8 mouse cellular contexts compared by ENCODE assay signal in the genomic region with DNA sequence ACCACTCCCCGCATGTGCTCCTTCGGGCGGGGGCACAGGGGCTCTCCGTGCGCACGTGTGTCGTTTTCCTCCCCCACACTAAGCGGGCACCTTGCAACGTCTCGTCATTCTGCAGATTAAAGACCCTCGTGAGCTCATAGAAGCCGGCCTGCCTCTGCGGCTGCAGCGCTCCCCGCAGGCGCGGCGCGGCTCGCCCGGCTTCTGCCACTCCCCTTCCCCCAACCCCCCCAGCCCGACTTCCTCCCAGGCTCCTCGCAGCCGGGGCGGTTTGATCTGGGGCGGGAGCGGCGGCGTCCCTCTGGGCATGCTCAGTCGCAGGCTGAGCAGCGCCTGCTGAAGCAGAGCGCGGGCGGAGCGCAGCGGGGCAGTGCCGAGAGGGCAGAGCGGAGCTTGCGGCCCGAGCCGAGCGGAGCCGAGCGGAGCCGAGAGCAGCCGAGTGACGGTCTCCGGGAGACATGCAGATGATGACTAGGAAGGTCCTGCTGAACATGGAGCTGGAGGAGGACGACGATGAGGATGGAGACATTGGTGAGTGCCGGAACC. TPM values are rescaled to one million over a fixed set of nuclear protein-coding genes. Genes with fewer than 3 reads are reported as not detected.
DNase-seq lines count a peak whose midpoint lies in the region; ATAC-seq and TF ChIP-seq lines count a peak whose summit lies in the region.

A gene (plus strand): TSS at position 315 of the 543 bp plus-strand sequence.

- peaks cover 46% of the 10 kb centered on the region for H3K79me3 ChIP-seq in C2C12 (ENCODE audit: low read depth)

- no peak for TF ChIP-seq CTCF in C2C12 (IDR thresholded peaks at IDR 0.05; ENCODE audit: control insufficient read depth, insufficient read depth, insufficient read length)
- TF ChIP-seq CTCF in kidney, postnatal 0 days (IDR thresholded peaks at IDR 0.05; ENCODE audit: low read depth), result peak; percentile 12; the same call in 1 of the 2 replicates

- H3K27me3 ChIP-seq in C2C12 (ENCODE audit: control insufficient read depth, insufficient read depth, insufficient read length), result no peaks in the 10 kb centered on the region
- H3K27me3 ChIP-seq in heart, embryonic 12.5 days (replicated peaks), result no peaks in the 10 kb centered on the region
- no peaks in the 10 kb centered on the region for H3K27me3 ChIP-seq in kidney, postnatal 0 days (ENCODE audit: insufficient read depth, low read length)
- no peaks in the 10 kb centered on the region for H3K27me3 ChIP-seq in liver, embryonic 11.5 days (replicated peaks; ENCODE audit: control insufficient read depth, insufficient read depth, low read length)
- no peaks in the 10 kb centered on the region for H3K27me3 ChIP-seq in stomach, embryonic 14.5 days (ENCODE audit: control insufficient read depth, insufficient read depth, low read length)

- peaks cover 22% of the 10 kb centered on the region for H3K36me3 ChIP-seq in C2C12 (ENCODE audit: control insufficient read depth, insufficient read depth)
- 0 out of 2 replicates have a peak, but pooled peaks cover 2% of the 10 kb centered on the region for H3K36me3 ChIP-seq in heart, embryonic 12.5 days
- H3K36me3 ChIP-seq in kidney, postnatal 0 days (ENCODE audit: insufficient read depth, low read length), result no peaks in the 10 kb centered on the region
- no peaks in the 10 kb centered on the region for H3K36me3 ChIP-seq in liver, embryonic 11.5 days (ENCODE audit: control insufficient read depth, insufficient read depth, low read length)
- H3K36me3 ChIP-seq in stomach, embryonic 14.5 days (ENCODE audit: control insufficient read depth, insufficient read depth, low read length), result no peaks in the 10 kb centered on the region

- 1% methylated on average over 51 of the region's 51 CpGs for WGBS in heart, embryonic 12.5 days
- WGBS in kidney, postnatal 0 days, result under 1% methylated on average over 51 of the region's 51 CpGs
- under 1% methylated on average over 51 of the region's 51 CpGs for WGBS in liver, embryonic 11.5 days
- under 1% methylated on average over 51 of the region's 51 CpGs for WGBS in stomach, embryonic 14.5 days

- no peaks in the 10 kb centered on the region for H3K9me3 ChIP-seq in heart, embryonic 12.5 days (replicated peaks)
- H3K9me3 ChIP-seq in kidney, postnatal 0 days (replicated peaks; ENCODE audit: low read length), result 0 out of 2 replicates have a peak, but pooled peaks cover 3% of the 10 kb centered on the region
- H3K9me3 ChIP-seq in liver, embryonic 11.5 days (ENCODE audit: control insufficient read depth, low read length), result no peaks in the 10 kb centered on the region
- no peaks in the 10 kb centered on the region for H3K9me3 ChIP-seq in stomach, embryonic 14.5 days (ENCODE audit: control insufficient read depth, low read depth, low read length)

- peak within 1 kb of the TSS; percentile 72 for H3K4me2 ChIP-seq in heart, embryonic 12.5 days
- peak within 1 kb of the TSS; percentile 91 for H3K4me2 ChIP-seq in kidney, postnatal 0 days (ENCODE audit: low read length)
- peak within 1 kb of the TSS; percentile 89 for H3K4me2 ChIP-seq in liver, embryonic 11.5 days
- peak within 1 kb of the TSS; percentile 52 for H3K4me2 ChIP-seq in stomach, embryonic 14.5 days (replicated peaks; ENCODE audit: low read depth, low read length)

- peak within 1 kb of the TSS; percentile 99 for H3K4me3 ChIP-seq in C2C12 (ENCODE audit: insufficient read depth, poor library complexity, severe bottlenecking)
- H3K4me3 ChIP-seq in heart, embryonic 12.5 days, result peak within 1 kb of the TSS; percentile 71
- peak within 1 kb of the TSS; percentile 89 for H3K4me3 ChIP-seq in kidney, postnatal 0 days (replicated peaks; ENCODE audit: low read depth, low read length)
- H3K4me3 ChIP-seq in liver, embryonic 11.5 days (ENCODE audit: low read depth, low read length), result peak within 1 kb of the TSS; percentile 78
- H3K4me3 ChIP-seq in stomach, embryonic 14.5 days (ENCODE audit: low read depth, low read length), result peak within 1 kb of the TSS; percentile 61

- peak within 1 kb of the TSS; percentile 82 for H3ac ChIP-seq in C2C12 (ENCODE audit: control insufficient read depth, insufficient read length, low read depth)

- DNase-seq in brain, embryonic 18.5 days (ENCODE audit: low read depth, low spot score), result peak; percentile 90
- DNase-seq in kidney, postnatal 0 days (ENCODE audit: low spot score), result peak; percentile 96
- peak; percentile 94 for DNase-seq in liver, embryonic 11.5 days (ENCODE audit: low spot score)
- DNase-seq in naive thymus-derived CD4-positive, alpha-beta T cell, adult 2 months (ENCODE audit: low read depth), result peak; percentile 96

- peak within 1 kb of the TSS; percentile 72 for H3K27ac ChIP-seq in heart, embryonic 12.5 days (ENCODE audit: poor library complexity, severe bottlenecking)
- peak within 1 kb of the TSS; percentile 84 for H3K27ac ChIP-seq in kidney, postnatal 0 days
- peak within 1 kb of the TSS; percentile 69 for H3K27ac ChIP-seq in liver, embryonic 11.5 days (ENCODE audit: low read depth, low read length)
- H3K27ac ChIP-seq in stomach, embryonic 14.5 days (ENCODE audit: low read length), result peak within 1 kb of the TSS; percentile 71; the same call in 1 of the 2 replicates

- peak; percentile 95 for ATAC-seq in erythroid progenitor cell, adult 5-6 weeks (replicated peaks; ENCODE audit: low FRiP score, poor library complexity, severe bottlenecking)
- ATAC-seq in heart, embryonic 12.5 days (ENCODE audit: insufficient number of reproducible peaks, low FRiP score), result peak; percentile 95
- peak; percentile 95 for ATAC-seq in kidney, postnatal 0 days (replicated peaks; ENCODE audit: low FRiP score, low read depth)
- peak; percentile 96 for ATAC-seq in liver, embryonic 11.5 days (replicated peaks; ENCODE audit: low FRiP score)
- peak; percentile 95 for ATAC-seq in stomach, embryonic 14.5 days (ENCODE audit: insufficient number of reproducible peaks, insufficient read depth, low FRiP score, low read depth)

- peaks cover 43% of the 10 kb centered on the region for H3K4me1 ChIP-seq in heart, embryonic 12.5 days (replicated peaks)
- H3K4me1 ChIP-seq in kidney, postnatal 0 days (replicated peaks; ENCODE audit: insufficient read depth, low read length), result peaks cover 28% of the 10 kb centered on the region
- H3K4me1 ChIP-seq in liver, embryonic 11.5 days (replicated peaks; ENCODE audit: control insufficient read depth, insufficient read depth, low read length), result peaks cover 22% of the 10 kb centered on the region
- peaks cover 18% of the 10 kb centered on the region; the same call in 1 of the 2 replicates for H3K4me1 ChIP-seq in stomach, embryonic 14.5 days (ENCODE audit: control insufficient read depth, insufficient read depth, low read length)

- peaks cover 50% of the 10 kb centered on the region for H3K79me2 ChIP-seq in C2C12 (ENCODE audit: control insufficient read depth, insufficient read depth)

- H3K9ac ChIP-seq in heart, embryonic 12.5 days, result peak within 1 kb of the TSS; percentile 90
- H3K9ac ChIP-seq in kidney, postnatal 0 days (ENCODE audit: low read depth, low read length), result peak within 1 kb of the TSS; percentile 91
- peak within 1 kb of the TSS; percentile 81 for H3K9ac ChIP-seq in liver, embryonic 11.5 days (ENCODE audit: low read depth, low read length)
- H3K9ac ChIP-seq in stomach, embryonic 14.5 days (replicated peaks; ENCODE audit: low read depth, low read length), result peak within 1 kb of the TSS; percentile 64

TF ChIP-seq in C2C12, 6 proteins besides CTCF, POLR2A, EP300 and RAD21:
- no peak for TF ChIP-seq FOSL1 (IDR thresholded peaks at IDR 0.05; ENCODE audit: insufficient read depth, low read length, poor library complexity, severe bottlenecking)
- TF ChIP-seq MAX (IDR thresholded peaks at IDR 0.05), result peak; percentile 68
- TF ChIP-seq CEBPB (IDR thresholded peaks at IDR 0.05; ENCODE audit: low read depth), result no peak
- no peak for TF ChIP-seq MYOD1 (IDR thresholded peaks at IDR 0.05; ENCODE audit: control insufficient read depth, insufficient read length, low read depth)

RNA-seq across cellular contexts. Expression of the gene that starts here (rescaled TPM):
- polyA plus RNA-seq in C2C12 (2012; fragmentation: generic; extraction: Trizol), result 73.2 TPM
- total RNA-seq in erythroid progenitor cell, adult 5-6 weeks (2015; ENCODE audit: low replicate concordance), result 23.1 and 28.1 TPM in 2 replicates
- total RNA-seq in erythroid progenitor cell, adult 5-6 weeks (2017; ENCODE audit: low replicate concordance), result 9.4 and 9.5 TPM in 2 replicates
- polyA plus RNA-seq in heart, embryonic 12.5 days (2016; fragmentation: Nextera tagmentation; extraction: Ambion mirVana), result 45.7 and 49.5 TPM in 2 replicates
- 35.2 and 39.6 TPM in 2 replicates for polyA plus RNA-seq in kidney, postnatal 0 days (2015; fragmentation: Nextera tagmentation; extraction: Ambion mirVana)
- 28.3 and 30.1 TPM in 2 replicates for polyA plus RNA-seq in liver, embryonic 11.5 days (2014; fragmentation: Nextera tagmentation; extraction: Ambion mirVana)
- polyA plus RNA-seq in stomach, embryonic 14.5 days (2014; fragmentation: Nextera tagmentation; extraction: Ambion mirVana), result 46.4 and 52.9 TPM in 2 replicates

Comparison
In these comparisons a context has a peak if more than half of its experiments do, and no peak if none do; other contexts are left out.
1. Peak in every context shown above with its lines: DNase-seq, ATAC-seq, H3K4me3 ChIP-seq and H3K27ac ChIP-seq.